Mouse (Mus musculus) intestine, embryonic 14.5 days (tissue): ENCODE measurements around the gene Csnk1g2. TPM values are rescaled to one million over a fixed set of nuclear protein-coding genes. Genes with fewer than 3 reads are reported as not detected.

Experiments
- ATAC-seq: fragments of 200-750 bp; cut with Nextera tagmentation; replicated peaks from 2 replicates; pipeline ENCODE4 v1.8.0; 2017; ENCODE audit warnings: low read depth, moderate number of reproducible peaks, moderate TSS enrichment, moderate library complexity; ENCODE audit not compliant: low FRiP score, low TSS enrichment
- DNase-seq: peaks from one replicate; pipeline ENCODE4 v3.0.0-alpha.2; 2018; ENCODE audit warnings: low spot score
- H3K27ac ChIP-seq: fragments of 300-500 bp; sonication (generic); 2 replicates; pipeline ENCODE4 v1.5.1; 2014; ENCODE audit warnings: low read depth, mild to moderate bottlenecking, control low read depth
- H3K27me3 ChIP-seq: fragments of 300-500 bp; sonication (generic); replicated peaks from 2 replicates; pipeline ENCODE4 v1.6.1; 2014; ENCODE audit warnings: low read length, control low read depth; ENCODE audit not compliant: control insufficient read depth, insufficient read depth
- H3K36me3 ChIP-seq: fragments of 300-500 bp; sonication (generic); 2 replicates; pipeline ENCODE4 v1.6.1; 2014; ENCODE audit warnings: low read length, control low read depth; ENCODE audit not compliant: control insufficient read depth, insufficient read depth
- H3K4me1 ChIP-seq: fragments of 300-500 bp; sonication (generic); replicated peaks from 2 replicates; pipeline ENCODE4 v1.6.1; 2014; ENCODE audit warnings: low read length, control low read depth, mixed read lengths; ENCODE audit not compliant: control insufficient read depth, insufficient read depth
- H3K4me2 ChIP-seq: fragments of 300-500 bp; sonication (generic); 2 replicates; pipeline ENCODE4 v1.6.1; 2014; ENCODE audit warnings: low read length
- H3K4me3 ChIP-seq: fragments of 300-500 bp; sonication (generic); 2 replicates; pipeline ENCODE4 v1.5.1; 2014; ENCODE audit warnings: low read depth, low read length, control low read depth, mixed read lengths
- H3K9ac ChIP-seq: fragments of 300-500 bp; sonication (generic); 2 replicates; pipeline ENCODE4 v1.6.1; 2014; ENCODE audit warnings: mild to moderate bottlenecking, low read length
- H3K9me3 ChIP-seq: fragments of 300-500 bp; sonication (generic); 2 replicates; pipeline ENCODE4 v1.6.1; 2016; ENCODE audit warnings: low read length, control low read depth; ENCODE audit not compliant: control insufficient read depth
- WGBS: fragments of 180-500 bp; shearing (Covaris S2); extraction: QIAGEN DNeasy Blood & Tissue Kit; methylation state at CpG from one replicate; pipeline ENCODE4 v1.1.7; 2014; 5-methylcytosine and 5-hydroxymethylcytosine counted together
- polyA plus RNA-seq: library from polyadenylated mRNA; unstranded; fragments of >200 nt; fragmentation: Nextera tagmentation; extraction: Ambion mirVana; gene quantifications from 2 replicates; pipeline ENCODE4 v1.2.1, GENCODE M21; 2014

The Csnk1g2 gene
- polyA plus RNA-seq, 1 experiment from 2014 or later: 116 TPM

DNA sequence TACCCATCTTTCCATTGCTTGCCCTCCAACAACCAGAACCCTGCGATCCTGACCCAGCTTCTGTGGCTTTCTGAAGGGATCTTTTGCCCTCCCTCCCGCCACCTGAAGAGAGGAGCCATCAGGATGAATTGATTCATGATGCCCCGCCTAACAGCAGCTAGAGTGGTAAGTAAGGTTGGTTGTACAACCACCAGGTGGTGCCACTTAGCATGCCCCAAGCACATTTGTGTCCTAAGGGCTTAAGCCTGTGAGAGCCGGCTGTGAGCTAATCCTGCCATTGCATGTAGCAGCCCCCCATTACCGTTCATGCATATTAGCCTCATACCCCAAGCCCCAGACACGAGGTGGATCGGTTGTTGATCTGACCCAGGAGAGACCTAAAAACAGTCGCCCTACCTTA lies 43.7 kb upstream of the Csnk1g2 start:
- H3K4me1 ChIP-seq: peaks cover 22% of the 10 kb centered on the region
- peaks cover 13% of the 10 kb centered on the region for H3K36me3 ChIP-seq
- peak overlapping the region; percentile 92; the same call in 1 of the 2 replicates for H3K27ac ChIP-seq
- H3K27me3 ChIP-seq: no peaks in the 10 kb centered on the region
- WGBS: 13% methylated on average over 8 of the region's 8 CpGs
- ATAC-seq: no peak
- H3K4me2 ChIP-seq: peak overlapping the region; percentile 87
- peak overlapping the region; percentile 81 for H3K4me3 ChIP-seq
- DNase-seq: peak; percentile 71
- H3K9me3 ChIP-seq: no peaks in the 10 kb centered on the region
- 0 out of 2 replicates have a peak overlapping the region, but pooled peaks have one; percentile 22 for H3K9ac ChIP-seq

DNA sequence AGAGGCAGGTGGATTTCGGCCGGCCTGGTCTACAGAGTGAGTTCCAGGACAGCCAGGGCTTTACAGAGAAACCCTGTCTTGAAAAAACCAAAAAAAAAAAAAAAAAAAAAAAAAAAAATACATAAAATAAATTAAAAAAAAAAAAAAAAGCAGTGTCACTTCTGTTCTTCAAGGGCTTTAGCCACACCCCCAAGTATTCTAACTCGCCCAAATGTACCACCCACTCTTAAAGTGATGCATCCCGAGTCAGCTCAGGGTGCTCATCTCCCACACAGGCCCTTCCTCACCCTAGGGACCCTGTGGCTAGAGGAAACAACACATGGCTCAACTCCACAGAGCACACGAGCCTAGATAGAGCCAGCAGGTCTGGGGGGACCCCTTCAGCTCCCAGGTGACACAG lies 39.6 kb upstream of the Csnk1g2 start:
- H3K9me3 ChIP-seq: no peaks in the 10 kb centered on the region

GRCm38 (mm10) chr10:80584045-80584488 lies 38.6 kb upstream of the Csnk1g2 start:
- H3K9me3 ChIP-seq: no peaks in the 10 kb centered on the region
- H3K36me3 ChIP-seq: peaks cover 29% of the 10 kb centered on the region
- DNase-seq (no peak), ATAC-seq (no peak)
- H3K27me3 ChIP-seq: no peaks in the 10 kb centered on the region
- no peak overlapping the region for H3K9ac ChIP-seq
- no peak overlapping the region for H3K4me3 ChIP-seq
- no peak overlapping the region for H3K27ac ChIP-seq
- H3K4me2 ChIP-seq: no peak overlapping the region
- H3K4me1 ChIP-seq: peaks cover 24% of the 10 kb centered on the region
- 55% methylated on average over 12 of the region's 12 CpGs for WGBS

More for the DNA sequence above, 39.6 kb upstream of the Csnk1g2 start:
- Histone ChIP-seq H3K4me1 (peaks cover 19% of the 10 kb centered on the region), H3K27me3 (no peaks in the 10 kb centered on the region), H3K4me2 (no peak overlapping the region), H3K9ac (no peak overlapping the region), H3K36me3 (peaks cover 29% of the 10 kb centered on the region), H3K27ac (no peak overlapping the region), H3K4me3 (no peak overlapping the region)
- DNase-seq: no peak
- 90% methylated on average over 5 of the region's 5 CpGs for WGBS
- ATAC-seq: no peak

DNA sequence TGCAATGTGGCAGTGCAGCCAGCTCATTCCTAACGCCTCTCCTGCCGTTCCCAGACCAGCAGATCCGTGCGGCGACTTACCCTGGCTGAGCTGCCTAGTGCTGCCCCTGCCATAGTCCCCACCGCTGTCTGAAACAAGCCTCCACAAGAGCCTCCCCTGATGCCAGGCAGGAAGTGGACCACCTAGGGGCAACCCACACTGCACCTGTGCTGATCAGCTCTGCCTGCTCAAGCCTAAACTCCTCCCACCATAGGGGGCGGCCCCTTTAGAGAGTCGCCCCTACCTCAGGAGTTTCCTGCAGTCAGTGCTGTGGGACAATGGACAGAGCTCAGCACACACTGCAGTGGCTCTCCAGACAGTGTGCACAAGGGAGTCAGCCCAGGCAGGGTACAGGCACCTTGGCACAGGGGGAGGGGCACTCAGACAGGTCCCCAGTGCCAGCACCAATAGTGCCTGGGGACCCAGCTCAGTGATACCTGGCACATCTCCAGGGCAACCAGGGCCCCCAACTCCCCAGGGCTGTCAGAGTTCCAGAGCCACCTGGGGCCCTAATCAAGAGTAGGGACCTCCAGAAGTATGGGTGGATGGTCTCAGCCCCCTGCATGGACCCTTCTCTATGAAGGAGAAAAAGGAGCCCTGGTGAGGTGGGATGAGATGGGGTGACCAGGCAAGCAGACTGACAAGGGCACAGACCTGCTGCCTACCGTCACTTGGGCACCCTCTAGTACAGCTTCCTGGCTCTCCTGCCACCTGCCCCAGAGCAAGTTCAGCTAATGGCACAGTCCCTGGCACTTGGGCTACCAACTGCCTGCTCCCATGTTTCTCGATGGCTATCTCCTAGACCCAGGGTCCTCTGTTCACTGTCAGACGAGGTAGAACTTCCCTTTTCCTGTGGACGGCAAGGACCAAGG lies 37.7 kb upstream of the Csnk1g2 start:
- DNase-seq: no peak
- Histone ChIP-seq H3K9me3 (no peaks in the 10 kb centered on the region), H3K4me1 (peaks cover 28% of the 10 kb centered on the region), H3K36me3 (peaks cover 29% of the 10 kb centered on the region), H3K27me3 (no peaks in the 10 kb centered on the region), H3K27ac (no peak overlapping the region), H3K4me2 (no peak overlapping the region), H3K9ac (no peak overlapping the region), H3K4me3 (no peak overlapping the region)
- no peak for ATAC-seq
- WGBS: 79% methylated on average over 12 of the region's 12 CpGs

- Histone ChIP-seq H3K4me3 (no peak overlapping the region), H3K4me1 (peaks cover 28% of the 10 kb centered on the region), H3K4me2 (peak overlapping the region; percentile 27; the same call in 1 of the 2 replicates), H3K27ac (no peak overlapping the region), H3K27me3 (no peaks in the 10 kb centered on the region), H3K36me3 (peaks cover 29% of the 10 kb centered on the region), H3K9me3 (no peaks in the 10 kb centered on the region), H3K9ac (no peak overlapping the region)
- WGBS: 90% methylated on average over 8 of the region's 8 CpGs
- DNase-seq (no peak), ATAC-seq (no peak)
Measured at GRCm38 (mm10) chr10:80585581-80585980, 37.1 kb upstream of the Csnk1g2 start.

GRCm38 (mm10) chr10:80586407-80587304 lies 36.0 kb upstream of the Csnk1g2 start:
- Histone ChIP-seq H3K4me2 (peak overlapping the region; percentile 27; the same call in 1 of the 2 replicates), H3K27ac (peak overlapping the region; percentile 51), H3K36me3 (peaks cover 29% of the 10 kb centered on the region), H3K9me3 (no peaks in the 10 kb centered on the region), H3K9ac (0 out of 2 replicates have a peak overlapping the region, but pooled peaks have one; percentile 20), H3K27me3 (no peaks in the 10 kb centered on the region), H3K4me3 (0 out of 2 replicates have a peak overlapping the region, but pooled peaks have one; percentile 1), H3K4me1 (peaks cover 28% of the 10 kb centered on the region)
- ATAC-seq: no peak
- 92% methylated on average over 48 of the region's 51 CpGs for WGBS
- DNase-seq: no peak

GRCm38 (mm10) chr10:80587305-80587657 lies 35.4 kb upstream of the Csnk1g2 start:
- H3K4me2 ChIP-seq: peak overlapping the region; percentile 4; the same call in 1 of the 2 replicates
- peak overlapping the region; percentile 51 for H3K27ac ChIP-seq
- no peaks in the 10 kb centered on the region for H3K27me3 ChIP-seq
- DNase-seq: no peak
- no peaks in the 10 kb centered on the region for H3K9me3 ChIP-seq
- H3K4me1 ChIP-seq: peaks cover 28% of the 10 kb centered on the region
- ATAC-seq: no peak
- peaks cover 28% of the 10 kb centered on the region for H3K36me3 ChIP-seq
- WGBS: 49% methylated on average over 4 of the region's 4 CpGs
- H3K9ac ChIP-seq: 0 out of 2 replicates have a peak overlapping the region, but pooled peaks have one; percentile 20
- no peak overlapping the region for H3K4me3 ChIP-seq

- DNase-seq: no peak
- Histone ChIP-seq H3K27ac (0 out of 2 replicates have a peak overlapping the region, but pooled peaks have one; percentile 11), H3K4me2 (peak overlapping the region; percentile 99), H3K4me1 (peaks cover 24% of the 10 kb centered on the region), H3K4me3 (peak overlapping the region; percentile 94), H3K9me3 (no peaks in the 10 kb centered on the region), H3K36me3 (peaks cover 16% of the 10 kb centered on the region), H3K9ac (peak overlapping the region; percentile 89), H3K27me3 (no peaks in the 10 kb centered on the region)
- ATAC-seq: no peak
- WGBS: 14% methylated on average over 12 of the region's 12 CpGs
Measured at GRCm38 (mm10) chr10:80589127-80589878, 33.3 kb upstream of the Csnk1g2 start.
